Mouse (Mus musculus): ENCODE measurements around the gene Myh2. TPM values are rescaled to one million over a fixed set of nuclear protein-coding genes. Genes with fewer than 3 reads are reported as not detected.

Gene Myh2
- total RNA-seq, 2 experiments from 2014 or later: 0.63 to 0.69 TPM

GRCm38 (mm10) chr11:67229946-67230345 lies 59.1 kb downstream of the Myh2 start:
- no peak for DNase-seq (ENCODE audit: low spot score in 2 of 2)
- intact Hi-C loops (cut with DNase I): loop anchor here (2.0 kb wide), 1 partner anchor 105 kb away; no protein-coding TSS in a partner anchor

- DNase-seq (ENCODE audit: low spot score in 2 of 2): no peak
- intact Hi-C loops (cut with DNase I): loop anchor here (1.0 kb wide), 1 partner anchor 123 kb away; no protein-coding TSS in a partner anchor
Measured at GRCm38 (mm10) chr11:67235639-67236358, 65.0 kb downstream of the Myh2 start.

- intact Hi-C loops (cut with DNase I): no loop called here
- no peak for DNase-seq (ENCODE audit: low spot score in 2 of 2)
Measured at GRCm38 (mm10) chr11:67236799-67237198, 66.0 kb downstream of the Myh2 start.

GRCm38 (mm10) chr11:67237481-67238079 lies 66.8 kb downstream of the Myh2 start, which contains the start of gene Myh4:
Gene Myh4 (plus strand): TSS chr11:67238029.
- DNase-seq (ENCODE audit: low spot score in 2 of 2): no peak
- intact Hi-C loops (cut with DNase I): no loop called here

GRCm38 (mm10) chr11:67241051-67241450 lies 70.2 kb downstream of the Myh2 start:
- intact Hi-C loops (cut with DNase I): no loop called here
- DNase-seq (ENCODE audit: low spot score in 2 of 2): no peak

Other genes starting within 250 kb of the Myh2 start
- not detected for gene Tmem238l, start 214.4 kb upstream of the Myh2 start, total RNA-seq (2021)
- under 1 TPM; 0.27 to 0.68 TPM for gene Tmem220, start 145.9 kb upstream of the Myh2 start, total RNA-seq (2021)
- 10 to 100 TPM; 24.8 to 26.7 TPM for gene Adprm, start 118.4 kb upstream of the Myh2 start, total RNA-seq (2021)
- gene Sco1, start 118.4 kb upstream of the Myh2 start, total RNA-seq (2021): 10 to 100 TPM in 1 of 2 experiments, 1 to 10 TPM in 1; 9.0 to 12.1 TPM
- gene Myh3, start 92.7 kb upstream of the Myh2 start, total RNA-seq (2021): 1 to 10 TPM; 3.5 to 6.2 TPM
- under 1 TPM; 0.32 to 0.54 TPM for gene Myh1, start 29.0 kb downstream of the Myh2 start, total RNA-seq (2021)
- gene Myh4, start 67.0 kb downstream of the Myh2 start, total RNA-seq (2021): under 1 TPM; 0.11 to 0.35 TPM
- under 1 TPM; 0.42 to 0.45 TPM for gene Myh8, start 106.1 kb downstream of the Myh2 start, total RNA-seq (2021)
- gene Myh13, start 150.6 kb downstream of the Myh2 start, total RNA-seq (2021): under 1 TPM; 0.14 to 0.27 TPM